Mouse (Mus musculus) lung, postnatal 0 days (tissue): ENCODE measurements around the gene Cnpy3. TPM values are rescaled to one million over a fixed set of nuclear protein-coding genes. Genes with fewer than 3 reads are reported as not detected.

Source experiments
- ATAC-seq: fragments of 200-750 bp; cut with Nextera tagmentation; 2 replicates; pipeline ENCODE4 v1.8.0; 2017; ENCODE audit warnings: moderate library complexity
- DNase-seq: peaks from one replicate; pipeline ENCODE4 v3.0.0-alpha.2; 2016; ENCODE audit warnings: low spot score
- H3K27ac ChIP-seq: fragments of 300-500 bp; sonication (generic); 2 replicates; pipeline ENCODE4 v1.5.1; 2014; ENCODE audit warnings: antibody characterized with exemption, mild to moderate bottlenecking, low read length, mixed read lengths
- H3K27me3 ChIP-seq: fragments of 300-500 bp; sonication (generic); replicated peaks from 2 replicates; pipeline ENCODE4 v1.6.1; 2014; ENCODE audit warnings: low read length, mixed read lengths; ENCODE audit not compliant: insufficient read depth
- H3K36me3 ChIP-seq: fragments of 300-500 bp; sonication (generic); 2 replicates; pipeline ENCODE4 v1.6.1; 2014; ENCODE audit warnings: low read length, mixed read lengths; ENCODE audit not compliant: insufficient read depth
- H3K4me1 ChIP-seq: fragments of 300-500 bp; sonication (generic); 2 replicates; pipeline ENCODE4 v1.6.1; 2014; ENCODE audit warnings: antibody characterized with exemption, low read depth, low read length, mixed read lengths; ENCODE audit not compliant: insufficient read depth
- H3K4me2 ChIP-seq: fragments of 300-500 bp; sonication (generic); replicated peaks from 2 replicates; pipeline ENCODE4 v1.6.1; 2014; ENCODE audit warnings: low read depth, mild to moderate bottlenecking, low read length, moderate library complexity, mixed read lengths
- H3K4me3 ChIP-seq: fragments of 300-500 bp; sonication (generic); 2 replicates; pipeline ENCODE4 v1.5.1; 2014; ENCODE audit warnings: low read depth, low read length
- H3K9ac ChIP-seq: fragments of 300-500 bp; sonication (generic); replicated peaks from 2 replicates; pipeline ENCODE4 v1.6.1; 2014; ENCODE audit warnings: low read depth, mild to moderate bottlenecking
- H3K9me3 ChIP-seq: fragments of 300-500 bp; sonication (generic); 2 replicates; pipeline ENCODE4 v1.6.1; 2016; ENCODE audit warnings: low read length, mixed read lengths
- CTCF ChIP-seq: IDR thresholded peaks from 2 replicates; pipeline ENCODE4 v1.5.1; 2016; ENCODE audit warnings: antibody characterized with exemption, mild to moderate bottlenecking
- EP300 ChIP-seq: IDR thresholded peaks from 2 replicates; pipeline ENCODE4 v1.6.1; 2016; ENCODE audit warnings: antibody characterized with exemption, mild to moderate bottlenecking, control low read depth
- WGBS: fragments of 180-500 bp; shearing (Covaris S2); extraction: QIAGEN DNeasy Blood & Tissue Kit; methylation state at CpG from one replicate; pipeline ENCODE4 v1.1.7; 2014; 5-methylcytosine and 5-hydroxymethylcytosine counted together
- polyA plus RNA-seq: library from polyadenylated mRNA; unstranded; fragments of >200 nt; fragmentation: Nextera tagmentation; extraction: Ambion mirVana; gene quantifications from 2 replicates; pipeline ENCODE4 v1.2.1, GENCODE M21; 2015

The Cnpy3 gene
- polyA plus RNA-seq, 1 experiment from 2014 or later = 47.0 TPM

GRCm38 (mm10) chr17:46713849-46714248 is 38.2 kb downstream of the Cnpy3 start:
- WGBS = 86% methylated on average over 9 of the region's 9 CpGs
- peaks cover 12% of the 10 kb centered on the region; the same call in 1 of the 2 replicates for H3K4me1 ChIP-seq
- no peak overlapping the region for H3K4me3 ChIP-seq
- no peak overlapping the region for H3K27ac ChIP-seq
- no peak overlapping the region for H3K9ac ChIP-seq
- no peaks in the 10 kb centered on the region for H3K27me3 ChIP-seq
- DNase-seq (no peak), ATAC-seq (no peak)
- H3K36me3 ChIP-seq = 0 out of 2 replicates have a peak, but pooled peaks cover 4% of the 10 kb centered on the region
- no peak overlapping the region for H3K4me2 ChIP-seq
- no peaks in the 10 kb centered on the region for H3K9me3 ChIP-seq
- TF ChIP-seq EP300 (no peak), CTCF (no peak)

DNA sequence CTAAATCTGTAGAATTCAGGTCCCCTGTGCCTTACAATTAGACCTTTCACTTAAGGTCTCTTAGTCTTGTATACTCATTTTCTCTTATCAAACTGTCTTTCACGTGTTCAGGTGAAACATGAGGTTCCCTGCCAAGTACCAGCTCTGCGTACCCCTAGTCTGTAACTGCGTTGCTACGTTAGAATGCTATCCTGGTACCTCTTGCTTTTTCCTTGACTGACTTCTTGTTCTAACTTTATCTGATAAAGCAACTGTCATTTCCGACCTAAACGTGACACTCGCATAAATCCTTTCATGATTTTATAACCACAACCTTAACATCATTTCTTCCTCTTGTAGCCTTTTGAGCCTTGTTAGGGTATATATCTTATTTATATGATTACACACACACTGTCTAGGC is 39.6 kb downstream of the Cnpy3 start:
- TF ChIP-seq EP300 (no peak), CTCF (no peak)
- 40% methylated on average over 7 of the region's 7 CpGs for WGBS
- DNase-seq (no peak), ATAC-seq (no peak)
- Histone ChIP-seq H3K4me3 (peak overlapping the region; percentile 100), H3K27me3 (no peaks in the 10 kb centered on the region), H3K27ac (no peak overlapping the region), H3K4me2 (peak overlapping the region; percentile 98), H3K36me3 (0 out of 2 replicates have a peak, but pooled peaks cover 4% of the 10 kb centered on the region), H3K9ac (peak overlapping the region; percentile 86), H3K4me1 (peaks cover 12% of the 10 kb centered on the region; the same call in 1 of the 2 replicates), H3K9me3 (no peaks in the 10 kb centered on the region)

- Histone ChIP-seq H3K4me1 (peaks cover 12% of the 10 kb centered on the region; the same call in 1 of the 2 replicates), H3K9ac (peak overlapping the region; percentile 86)
- peak; percentile 55 for DNase-seq
Measured at GRCm38 (mm10) chr17:46711612-46712271, 40.3 kb downstream of the Cnpy3 start.

DNA sequence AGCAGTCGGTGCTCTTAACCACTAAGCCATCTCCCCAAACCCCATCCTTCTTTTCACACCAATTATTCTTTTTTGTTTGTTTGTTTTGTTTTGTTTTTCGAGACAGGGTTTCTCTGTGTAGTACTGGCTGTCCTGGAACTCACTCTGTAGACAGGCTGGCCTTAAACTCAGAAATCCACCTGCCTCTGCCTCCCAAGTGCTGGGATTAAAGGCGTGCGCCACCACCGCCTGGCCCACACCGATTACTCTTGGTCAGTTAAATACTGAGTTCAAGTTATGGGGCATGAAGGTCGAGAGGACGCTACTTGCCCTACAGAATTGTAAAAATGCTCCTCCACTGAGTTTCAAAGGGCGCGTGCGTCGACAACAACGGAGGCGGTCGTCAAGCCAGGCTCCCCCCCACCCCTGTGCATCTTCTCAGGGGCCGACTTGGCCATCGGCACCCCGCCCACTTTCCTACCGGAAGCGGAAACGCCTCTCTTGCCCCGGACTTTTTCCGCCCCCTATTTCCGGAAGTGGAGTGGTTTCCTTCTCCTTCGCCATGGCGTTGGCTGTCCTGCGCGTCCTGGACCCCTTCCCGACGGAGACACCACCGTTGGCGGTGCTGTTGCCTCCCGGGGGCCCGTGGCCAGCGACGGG is 40.9 kb downstream of the Cnpy3 start, which contains the start of gene Pex6:
TSS of gene Pex6 (plus strand) at position 505 of the 639 bp plus-strand sequence.
- ATAC-seq = peak; percentile 93
- WGBS = 8% methylated on average over 34 of the region's 36 CpGs
- Histone ChIP-seq H3K9me3 (no peaks in the 10 kb centered on the region), H3K4me2 (peak within 1 kb of the TSS; percentile 98), H3K4me1 (peaks cover 12% of the 10 kb centered on the region; the same call in 1 of the 2 replicates), H3K27ac (peak within 1 kb of the TSS; percentile 86), H3K27me3 (no peaks in the 10 kb centered on the region), H3K9ac (peak within 1 kb of the TSS; percentile 86), H3K4me3 (peak within 1 kb of the TSS; percentile 100), H3K36me3 (0 out of 2 replicates have a peak, but pooled peaks cover 4% of the 10 kb centered on the region)
- peak; percentile 98 for DNase-seq
- TF ChIP-seq EP300 (no peak; the same call in 1 of the 2 replicates), CTCF (no peak)

More at GRCm38 (mm10) chr17:46711612-46712271, 40.3 kb downstream of the Cnpy3 start:
- 1% methylated on average over 52 of the region's 76 CpGs for WGBS
- peak; percentile 49 for ATAC-seq
- H3K27me3 ChIP-seq = no peaks in the 10 kb centered on the region
- H3K4me2 ChIP-seq = peak overlapping the region; percentile 98
- H3K9me3 ChIP-seq = no peaks in the 10 kb centered on the region
- TF ChIP-seq CTCF (no peak), EP300 (no peak)
- 0 out of 2 replicates have a peak, but pooled peaks cover 4% of the 10 kb centered on the region for H3K36me3 ChIP-seq
- H3K4me3 ChIP-seq = peak overlapping the region; percentile 100
- H3K27ac ChIP-seq = peak overlapping the region; percentile 86

DNA sequence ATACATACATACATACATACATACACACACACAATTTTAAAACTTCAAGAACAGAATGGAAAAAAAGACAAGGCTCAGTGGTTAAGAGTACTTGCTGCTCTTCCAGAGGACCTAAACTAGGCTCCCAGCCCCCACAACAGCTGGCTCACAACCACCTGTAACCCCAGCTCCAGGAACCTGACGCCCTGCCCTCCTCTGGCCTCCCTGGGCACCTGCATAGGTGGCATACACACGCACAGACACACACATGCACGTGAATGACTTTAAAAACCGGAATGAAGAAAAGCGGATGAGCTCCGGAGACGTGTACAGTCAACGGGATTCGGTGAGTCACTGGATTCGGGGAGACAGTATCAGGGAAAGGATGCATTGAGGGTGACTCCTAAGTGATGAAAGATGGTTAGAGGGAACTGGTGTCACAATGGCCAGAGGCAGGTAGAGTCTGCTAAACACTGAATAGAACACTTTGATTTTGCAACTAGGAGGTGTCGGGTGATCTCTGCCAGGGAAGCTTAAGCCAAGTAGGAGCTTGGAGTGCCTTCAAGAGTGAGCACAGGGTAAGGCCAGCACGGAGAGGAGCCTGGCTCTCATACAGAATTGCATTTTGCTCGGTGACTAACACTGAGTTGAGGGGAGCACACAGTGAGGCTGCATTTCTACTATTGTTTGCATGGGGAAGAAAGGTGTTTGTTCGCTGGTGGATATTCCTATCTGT is 45.5 kb downstream of the Cnpy3 start:
- Histone ChIP-seq H3K4me1 (peaks cover 13% of the 10 kb centered on the region; the same call in 1 of the 2 replicates), H3K4me3 (no peak overlapping the region), H3K27ac (no peak overlapping the region), H3K9ac (no peak overlapping the region), H3K4me2 (no peak overlapping the region), H3K36me3 (no peaks in the 10 kb centered on the region), H3K27me3 (no peaks in the 10 kb centered on the region), H3K9me3 (no peaks in the 10 kb centered on the region)
- TF ChIP-seq EP300 (no peak), CTCF (no peak)
- no peak for ATAC-seq
- peak; percentile 44 for DNase-seq
- 84% methylated on average over 14 of the region's 14 CpGs for WGBS
